Mouse (Mus musculus): Measurements from ENCODE around the gene Pbld2. TPM values are rescaled to one million over a fixed set of nuclear protein-coding genes. Genes with fewer than 3 reads are reported as not detected.

Pbld2 gene
- polyA plus RNA-seq, 1 experiment from 2014 or later = 15.0 TPM

GRCm38 (mm10) chr10:63100657-63101056, 76.5 kb downstream of the Pbld2 start:
- 0 out of 2 replicates have a peak, but pooled peaks cover 2% of the 10 kb centered on the region for H3K4me1 ChIP-seq (replicated peaks; ENCODE audit: control insufficient read depth, insufficient read depth)
- TF ChIP-seq EP300 (optimal IDR thresholded peaks at IDR 0.05) (no peak), CTCF (IDR thresholded peaks at IDR 0.05; ENCODE audit: low read depth) (no peak)
- ATAC-seq (ENCODE audit: low FRiP score, low TSS enrichment) = no peak
- H3K27me3 ChIP-seq (ENCODE audit: control insufficient read depth, insufficient read depth, low read length) = no peaks in the 10 kb centered on the region
- no peaks in the 10 kb centered on the region for H3K9me3 ChIP-seq (ENCODE audit: control insufficient read depth, low read length)
- peak overlapping the region; percentile 51 for H3K4me3 ChIP-seq (ENCODE audit: low read depth, low read length)
- H3K36me3 ChIP-seq (ENCODE audit: control insufficient read depth, insufficient read depth, low read length) = no peaks in the 10 kb centered on the region
- peak overlapping the region; percentile 58; the same call in 1 of the 2 replicates for H3K9ac ChIP-seq (ENCODE audit: low read length)
- no peak for DNase-seq (ENCODE audit: low spot score)
- H3K27ac ChIP-seq (replicated peaks) = no peak overlapping the region
- WGBS = 25% methylated on average over 9 of the region's 9 CpGs
- H3K4me2 ChIP-seq (replicated peaks; ENCODE audit: low read depth) = peak overlapping the region; percentile 90

Other genes starting within 250 kb of the Pbld2 start
- gene Ccar1, start 232.0 kb upstream of the Pbld2 start, polyA plus RNA-seq (2015; fragmentation: Nextera tagmentation; extraction: Ambion mirVana) = 42.0 and 43.0 TPM in 2 replicates
- gene Tet1, start 115.3 kb upstream of the Pbld2 start, polyA plus RNA-seq (2015; fragmentation: Nextera tagmentation; extraction: Ambion mirVana) = 6.4 TPM in 2 replicates
- gene Slc25a16, start 103.7 kb upstream of the Pbld2 start, polyA plus RNA-seq (2015; fragmentation: Nextera tagmentation; extraction: Ambion mirVana) = 14.7 and 16.5 TPM in 2 replicates
- gene Dna2, start 77.3 kb upstream of the Pbld2 start, polyA plus RNA-seq (2015; fragmentation: Nextera tagmentation; extraction: Ambion mirVana) = 3.3 and 3.6 TPM in 2 replicates
- 10.3 and 12.8 TPM in 2 replicates for gene Rufy2, start 44.1 kb upstream of the Pbld2 start, polyA plus RNA-seq (2015; fragmentation: Nextera tagmentation; extraction: Ambion mirVana)
- gene Hnrnph3, start 98 bp upstream of the Pbld2 start, polyA plus RNA-seq (2015; fragmentation: Nextera tagmentation; extraction: Ambion mirVana) = 24.9 and 26.4 TPM in 2 replicates
- 1.2 TPM in 2 replicates for gene Pbld1, start 35.8 kb downstream of the Pbld2 start, polyA plus RNA-seq (2015; fragmentation: Nextera tagmentation; extraction: Ambion mirVana)
- gene Atoh7, start 75.3 kb downstream of the Pbld2 start, polyA plus RNA-seq (2015; fragmentation: Nextera tagmentation; extraction: Ambion mirVana) = 0.18 TPM in 1 of 2 replicates, not detected in the other
- 0.10 and 0.12 TPM in 2 replicates for gene Mypn, start 179.6 kb downstream of the Pbld2 start, polyA plus RNA-seq (2015; fragmentation: Nextera tagmentation; extraction: Ambion mirVana)
- 20.9 and 23.5 TPM in 2 replicates for gene Herc4, start 219.5 kb downstream of the Pbld2 start, polyA plus RNA-seq (2015; fragmentation: Nextera tagmentation; extraction: Ambion mirVana)

All from stomach, postnatal 0 days (tissue).